Mouse (Mus musculus): ENCODE measurements around the gene Pla2g6.

DNA sequence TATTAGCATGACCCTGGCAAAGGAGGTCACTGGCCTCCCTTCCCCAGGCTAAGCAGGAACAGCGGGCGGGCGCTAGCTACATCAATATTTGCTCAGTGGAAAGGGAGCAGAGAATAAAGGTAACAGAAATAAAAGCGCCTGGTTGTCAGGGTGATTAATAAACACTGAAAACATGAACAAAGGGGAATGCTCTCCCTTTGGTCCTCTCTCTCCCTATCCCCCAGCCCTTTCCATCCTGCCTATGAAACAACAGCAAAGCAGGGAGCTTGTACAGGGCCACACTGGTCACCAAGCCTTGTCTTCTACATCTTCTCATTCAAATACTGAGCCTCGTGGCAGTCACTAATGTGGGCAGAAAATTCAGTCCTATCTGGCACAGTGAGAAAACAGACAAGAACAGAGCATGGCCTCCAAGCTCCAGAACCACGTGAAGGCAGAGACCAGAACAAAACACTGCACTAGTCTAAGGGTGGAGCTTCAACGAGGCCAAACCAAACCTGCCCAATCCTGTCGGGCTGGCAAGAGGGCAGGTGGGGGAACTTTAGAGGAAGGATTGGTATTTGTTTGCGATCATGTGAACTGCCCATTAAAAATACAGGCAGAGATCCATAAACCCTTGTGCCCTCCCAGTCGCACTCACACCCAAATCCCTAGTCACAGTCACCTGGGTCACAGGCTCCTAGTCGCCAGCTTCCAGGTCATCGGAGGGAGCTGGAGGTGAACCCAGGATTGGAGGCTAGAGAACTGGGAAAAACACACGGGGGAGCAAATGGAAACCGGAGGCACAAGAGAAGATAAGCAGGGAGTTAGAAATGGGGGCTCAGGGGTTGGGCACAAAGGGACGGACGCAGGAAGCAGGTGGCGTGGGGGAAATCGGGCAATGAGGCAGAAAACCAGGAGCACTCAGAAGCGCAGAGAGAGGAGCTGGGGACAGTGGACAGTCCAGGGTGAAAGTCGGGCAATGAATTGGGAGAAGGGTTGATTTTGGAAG, 924 bp downstream of the Pla2g6 start:
- TF ChIP-seq CTCF (IDR thresholded peaks at IDR 0.05; ENCODE audit: low read depth) (no peak), EP300 (IDR thresholded peaks at IDR 0.05; ENCODE audit: low read depth) (no peak)
